Mouse (Mus musculus) liver, embryonic 15.5 days (tissue): ENCODE data around the gene Cacna1h. TPM values are rescaled to one million over a fixed set of nuclear protein-coding genes. Genes with fewer than 3 reads are reported as not detected.
A peak's percentile ranks its signal among the peaks of the same experiment; 100 is the strongest.

ENCODE experiments used
- ATAC-seq: fragments of 200-750 bp; cut with Nextera tagmentation; 2 replicates; pipeline ENCODE4 v1.8.0; 2017; ENCODE audit warnings: moderate number of reproducible peaks, mild to moderate bottlenecking, moderate library complexity; ENCODE audit not compliant: insufficient read depth
- H3K27ac ChIP-seq: fragments of 300-500 bp; sonication (generic); replicated peaks from 2 replicates; pipeline ENCODE4 v1.5.1; 2015; ENCODE audit warnings: mild to moderate bottlenecking, inconsistent platforms
- H3K27me3 ChIP-seq: fragments of 300-500 bp; sonication (generic); 2 replicates; pipeline ENCODE4 v1.6.1; 2015; ENCODE audit warnings: mild to moderate bottlenecking, inconsistent platforms
- H3K36me3 ChIP-seq: fragments of 300-500 bp; sonication (generic); replicated peaks from 2 replicates; pipeline ENCODE4 v1.6.1; 2015; ENCODE audit warnings: moderate library complexity, mild to moderate bottlenecking, inconsistent platforms
- H3K4me1 ChIP-seq: fragments of 300-500 bp; sonication (generic); replicated peaks from 2 replicates; pipeline ENCODE4 v1.6.1; 2015; ENCODE audit warnings: inconsistent platforms
- H3K4me2 ChIP-seq: fragments of 300-500 bp; sonication (generic); 2 replicates; pipeline ENCODE4 v1.6.1; 2015; ENCODE audit warnings: moderate library complexity, mild to moderate bottlenecking, inconsistent platforms
- H3K4me3 ChIP-seq: fragments of 300-500 bp; sonication (generic); replicated peaks from 2 replicates; pipeline ENCODE4 v1.5.1; 2015; ENCODE audit warnings: mild to moderate bottlenecking, inconsistent platforms
- H3K9ac ChIP-seq: fragments of 300-500 bp; sonication (generic); 2 replicates; pipeline ENCODE4 v1.6.1; 2015; ENCODE audit warnings: moderate library complexity, mild to moderate bottlenecking, inconsistent platforms
- H3K9me3 ChIP-seq: fragments of 300-500 bp; sonication (generic); replicated peaks from 2 replicates; pipeline ENCODE4 v1.6.1; 2016; ENCODE audit warnings: inconsistent platforms
- WGBS: fragments of 180-500 bp; shearing (Covaris S2); methylation state at CpG from one replicate; pipeline ENCODE4 v1.1.7; 2015; ENCODE audit warnings: mixed read lengths; ENCODE audit not compliant: insufficient replicate concordance; 5-methylcytosine and 5-hydroxymethylcytosine counted together
- polyA plus RNA-seq: library from polyadenylated mRNA; unstranded; fragments of >200 nt; fragmentation: Nextera tagmentation; extraction: Ambion mirVana; gene quantifications from 2 replicates; pipeline ENCODE4 v1.2.1, GENCODE M21; 2015

The Cacna1h gene
- polyA plus RNA-seq, 1 experiment from 2014 or later = 0.36 TPM

- no peaks in the 10 kb centered on the region; the same call in 1 of the 2 replicates for H3K9me3 ChIP-seq
- H3K36me3 ChIP-seq = no peaks in the 10 kb centered on the region
- no peak overlapping the region for H3K4me2 ChIP-seq
- 49% methylated on average over 8 of the region's 8 CpGs for WGBS
- H3K4me3 ChIP-seq = no peak overlapping the region
- peak; percentile 40; the same call in 1 of the 2 replicates for ATAC-seq
- H3K9ac ChIP-seq = no peak overlapping the region
- no peaks in the 10 kb centered on the region for H3K27me3 ChIP-seq
- peaks cover 17% of the 10 kb centered on the region; the same call in 1 of the 2 replicates for H3K4me1 ChIP-seq
- no peak overlapping the region for H3K27ac ChIP-seq
These were observed 61.1 kb downstream of the Cacna1h start for GRCm38 (mm10) chr17:25372491-25372890.

DNA sequence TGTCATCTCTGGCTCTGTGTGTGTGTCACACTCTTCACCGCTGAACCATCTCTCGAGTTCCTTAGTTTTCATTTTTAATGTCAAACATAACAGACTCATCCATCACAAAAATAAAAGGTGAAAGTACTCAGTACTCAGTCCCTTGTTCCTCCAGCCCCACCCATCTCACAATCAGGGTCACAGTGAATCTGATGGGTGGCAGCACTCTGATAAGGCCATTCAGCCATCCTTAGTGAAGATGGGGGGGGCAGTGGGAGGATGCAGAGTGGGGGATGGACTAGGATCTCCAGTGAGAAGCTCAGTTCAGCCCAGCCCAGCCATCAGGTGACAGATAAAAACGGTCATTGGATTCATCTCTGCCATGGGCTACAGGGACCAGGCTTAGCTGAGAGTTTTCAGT is 64.6 kb downstream of the Cacna1h start, which contains the start of gene Tpsg1:
Gene Tpsg1, plus strand, starts transcription at position 301 of the 400 bp plus-strand sequence.
- Histone ChIP-seq H3K36me3 (no peaks in the 10 kb centered on the region), H3K9me3 (no peaks in the 10 kb centered on the region), H3K4me1 (peaks cover 17% of the 10 kb centered on the region; the same call in 1 of the 2 replicates), H3K27ac (no peak within 1 kb of the TSS), H3K27me3 (no peaks in the 10 kb centered on the region), H3K4me3 (no peak within 1 kb of the TSS), H3K9ac (no peak within 1 kb of the TSS), H3K4me2 (no peak within 1 kb of the TSS)
- WGBS = 69% methylated on average over 3 of the region's 3 CpGs
- no peak for ATAC-seq

DNA sequence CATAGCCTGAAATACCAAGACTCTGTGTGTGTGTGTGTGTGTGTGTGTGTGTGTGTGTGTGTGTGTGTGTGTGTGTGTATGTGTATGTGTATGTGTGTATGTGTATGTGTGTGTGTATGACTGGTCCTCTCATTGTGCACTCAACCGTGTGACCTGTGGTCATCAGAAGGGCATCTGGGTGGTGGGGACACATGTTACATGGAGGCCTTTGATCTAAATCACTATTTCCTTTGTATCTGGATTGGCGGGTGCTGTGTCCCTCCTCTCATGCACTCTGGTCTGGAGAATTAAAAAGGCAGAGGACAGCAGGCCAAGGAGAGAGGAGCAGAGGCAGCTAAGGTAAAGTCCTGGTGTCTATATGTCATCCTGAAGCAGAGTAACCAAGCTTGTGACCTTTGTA is 67.6 kb downstream of the Cacna1h start, which contains the start of gene Tpsb2:
Gene Tpsb2, plus strand, starts transcription at position 301 of the 400 bp plus-strand sequence.
- H3K27ac ChIP-seq = no peak within 1 kb of the TSS
- no peak for ATAC-seq
- H3K27me3 ChIP-seq = no peaks in the 10 kb centered on the region

GRCm38 (mm10) chr17:25363726-25364125 is 69.9 kb downstream of the Cacna1h start:
- ATAC-seq = no peak
- Histone ChIP-seq H3K4me3 (no peak overlapping the region), H3K9ac (no peak overlapping the region), H3K27me3 (no peaks in the 10 kb centered on the region), H3K4me1 (no peaks in the 10 kb centered on the region), H3K4me2 (no peak overlapping the region), H3K36me3 (no peaks in the 10 kb centered on the region), H3K9me3 (no peaks in the 10 kb centered on the region), H3K27ac (no peak overlapping the region)
- 2% methylated on average over 1 of the region's 1 CpGs for WGBS

More for the DNA sequence above, 67.6 kb downstream of the Cacna1h start, which contains the start of gene Tpsb2:
- Histone ChIP-seq H3K4me3 (no peak within 1 kb of the TSS), H3K4me1 (peaks cover 11% of the 10 kb centered on the region; the same call in 1 of the 2 replicates), H3K36me3 (no peaks in the 10 kb centered on the region), H3K9ac (no peak within 1 kb of the TSS), H3K9me3 (no peaks in the 10 kb centered on the region), H3K4me2 (no peak within 1 kb of the TSS)
- WGBS = 39% methylated on average over 2 of the region's 2 CpGs

DNA sequence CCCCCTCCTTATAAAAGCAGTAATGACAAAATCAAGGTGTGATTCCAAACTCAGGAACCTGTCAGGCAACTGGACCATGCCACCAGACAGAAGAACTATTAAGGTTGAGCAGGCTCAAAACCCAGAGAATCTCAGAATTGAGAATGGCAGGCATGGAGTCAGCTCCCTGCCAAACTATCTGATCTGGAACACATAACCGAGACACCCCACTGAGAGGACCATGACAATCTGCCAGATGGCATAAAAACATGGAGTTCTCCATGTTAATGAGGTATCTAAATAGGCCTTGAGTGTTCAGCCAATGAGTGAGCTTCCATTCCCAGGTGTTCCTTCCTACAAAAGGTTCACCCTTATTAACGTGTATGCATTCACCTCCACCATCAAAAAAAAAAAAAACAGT is 72.3 kb downstream of the Cacna1h start:
- no peak overlapping the region for H3K9ac ChIP-seq
- no peaks in the 10 kb centered on the region for H3K36me3 ChIP-seq
- H3K4me2 ChIP-seq = no peak overlapping the region
- H3K4me1 ChIP-seq = no peaks in the 10 kb centered on the region
- no peak overlapping the region for H3K4me3 ChIP-seq
- H3K27ac ChIP-seq = no peak overlapping the region
- no peaks in the 10 kb centered on the region for H3K27me3 ChIP-seq
- WGBS = 44% methylated on average over 2 of the region's 2 CpGs
- no peak for ATAC-seq
- H3K9me3 ChIP-seq = no peaks in the 10 kb centered on the region

GRCm38 (mm10) chr17:25345462-25345861 is 88.1 kb downstream of the Cacna1h start, which contains the start of gene Tpsab1:
Gene Tpsab1, minus strand, starts transcription at chr17:25345562.
- Histone ChIP-seq H3K4me1 (0 out of 2 replicates have a peak, but pooled peaks cover 4% of the 10 kb centered on the region), H3K9me3 (no peaks in the 10 kb centered on the region), H3K4me3 (no peak within 1 kb of the TSS), H3K27me3 (no peaks in the 10 kb centered on the region), H3K27ac (no peak within 1 kb of the TSS), H3K9ac (no peak within 1 kb of the TSS), H3K36me3 (no peaks in the 10 kb centered on the region), H3K4me2 (no peak within 1 kb of the TSS)
- WGBS = 75% methylated on average over 4 of the region's 4 CpGs
- ATAC-seq = no peak

- Histone ChIP-seq H3K9me3 (no peaks in the 10 kb centered on the region), H3K36me3 (no peaks in the 10 kb centered on the region), H3K4me3 (no peak overlapping the region), H3K9ac (no peak overlapping the region), H3K4me1 (peaks cover 9% of the 10 kb centered on the region; the same call in 1 of the 2 replicates), H3K27ac (peak overlapping the region; percentile 76), H3K27me3 (no peaks in the 10 kb centered on the region), H3K4me2 (no peak overlapping the region; the same call in 1 of the 2 replicates)
- peak; percentile 65 for ATAC-seq
- 42% methylated on average over 3 of the region's 3 CpGs for WGBS
These were observed 92.1 kb downstream of the Cacna1h start for GRCm38 (mm10) chr17:25341490-25341889.

- Histone ChIP-seq H3K4me1 (peaks cover 9% of the 10 kb centered on the region; the same call in 1 of the 2 replicates), H3K9ac (no peak overlapping the region), H3K36me3 (no peaks in the 10 kb centered on the region), H3K4me3 (no peak overlapping the region), H3K27ac (peak overlapping the region; percentile 24; the same call in 1 of the 2 replicates), H3K27me3 (0 out of 2 replicates have a peak, but pooled peaks cover under 1% of the 10 kb centered on the region), H3K9me3 (no peaks in the 10 kb centered on the region), H3K4me2 (no peak overlapping the region)
- WGBS = 70% methylated on average over 6 of the region's 6 CpGs
- no peak for ATAC-seq
These were observed 93.6 kb downstream of the Cacna1h start for GRCm38 (mm10) chr17:25340003-25340402.

DNA sequence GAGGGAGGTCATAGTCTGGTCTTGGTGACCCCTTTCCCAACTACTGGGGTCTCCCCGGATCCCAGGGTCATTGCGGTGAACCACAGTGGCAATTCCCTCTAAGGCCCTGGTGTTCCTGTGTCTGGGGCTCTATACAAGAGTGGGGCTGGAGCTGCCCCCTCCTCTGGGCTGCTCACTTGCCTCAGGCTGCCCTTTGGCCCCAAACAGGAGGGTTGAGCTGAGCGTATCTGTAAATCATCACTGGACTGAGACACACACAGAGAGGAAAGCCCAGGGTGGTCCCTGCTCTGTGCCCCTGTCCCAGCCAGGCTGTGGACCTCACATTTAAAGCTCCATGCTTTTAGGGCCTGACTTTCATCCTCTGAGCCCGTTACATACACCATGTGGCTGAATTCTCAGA is 95.4 kb downstream of the Cacna1h start:
- WGBS = 64% methylated on average over 4 of the region's 4 CpGs
- peaks cover 9% of the 10 kb centered on the region; the same call in 1 of the 2 replicates for H3K4me1 ChIP-seq
- H3K27me3 ChIP-seq = peaks cover 14% of the 10 kb centered on the region; the same call in 1 of the 2 replicates
- H3K36me3 ChIP-seq = no peaks in the 10 kb centered on the region
- ATAC-seq = peak; percentile 46
- H3K27ac ChIP-seq = peak overlapping the region; percentile 65
- H3K9me3 ChIP-seq = no peaks in the 10 kb centered on the region
- no peak overlapping the region for H3K4me2 ChIP-seq
- H3K9ac ChIP-seq = no peak overlapping the region
- H3K4me3 ChIP-seq = no peak overlapping the region

GRCm38 (mm10) chr17:25333943-25334342 is 99.6 kb downstream of the Cacna1h start:
- no peaks in the 10 kb centered on the region for H3K9me3 ChIP-seq
- ATAC-seq = no peak
- 3% methylated on average over 8 of the region's 8 CpGs for WGBS
- no peak overlapping the region for H3K4me3 ChIP-seq
- H3K36me3 ChIP-seq = no peaks in the 10 kb centered on the region
- no peak overlapping the region for H3K9ac ChIP-seq
- H3K4me2 ChIP-seq = no peak overlapping the region
- H3K4me1 ChIP-seq = no peaks in the 10 kb centered on the region
- H3K27ac ChIP-seq = no peak overlapping the region
- peaks cover 26% of the 10 kb centered on the region for H3K27me3 ChIP-seq

DNA sequence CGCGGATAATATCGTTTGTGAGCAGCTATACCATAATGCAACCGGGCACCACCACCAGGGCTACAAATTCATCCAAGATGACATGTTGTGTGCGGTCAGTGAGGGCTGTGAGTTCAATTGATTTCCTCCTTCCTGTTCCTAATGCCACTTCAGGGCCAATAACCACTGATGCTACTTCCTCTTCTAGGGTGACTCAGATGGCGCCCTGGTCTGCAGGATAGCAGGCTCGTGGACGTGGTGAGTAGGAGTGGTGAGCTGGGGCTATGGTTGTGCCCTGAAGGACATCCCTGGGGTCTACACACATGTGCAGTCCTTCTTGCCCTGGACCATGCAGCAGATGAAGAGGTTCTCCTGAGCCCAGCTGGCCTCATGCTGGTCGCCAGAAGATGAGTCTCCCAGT is 101.3 kb downstream of the Cacna1h start:
- Histone ChIP-seq H3K9ac (no peak overlapping the region), H3K4me2 (no peak overlapping the region), H3K4me1 (no peaks in the 10 kb centered on the region), H3K36me3 (no peaks in the 10 kb centered on the region), H3K4me3 (no peak overlapping the region), H3K9me3 (no peaks in the 10 kb centered on the region), H3K27ac (no peak overlapping the region), H3K27me3 (peaks cover 26% of the 10 kb centered on the region)
- WGBS = 13% methylated on average over 9 of the region's 9 CpGs
- ATAC-seq = no peak
